Mouse (Mus musculus) mesoderm, embryonic 11.5 days (tissue): ENCODE measurements at regions not wholly inside any gene's neighbourhood (a gene's known extent, or its start where the extent isn't known, plus 50 kb on each side); places are given as distances from the start of the nearest gene placed in this dataset.

ENCODE experiments used
- DNase-seq: peaks from one replicate; pipeline ENCODE4 v3.0.0-alpha.2; 2012; ENCODE audit warnings: low read depth, low spot score

GRCm38 (mm10) chr17:47225306-47226269, 143.1 kb upstream of the Mrps10 start:
- DNase-seq, result peak; percentile 16

GRCm38 (mm10) chr17:47221068-47221796, 147.5 kb upstream of the Mrps10 start:
- DNase-seq, result no peak

DNA sequence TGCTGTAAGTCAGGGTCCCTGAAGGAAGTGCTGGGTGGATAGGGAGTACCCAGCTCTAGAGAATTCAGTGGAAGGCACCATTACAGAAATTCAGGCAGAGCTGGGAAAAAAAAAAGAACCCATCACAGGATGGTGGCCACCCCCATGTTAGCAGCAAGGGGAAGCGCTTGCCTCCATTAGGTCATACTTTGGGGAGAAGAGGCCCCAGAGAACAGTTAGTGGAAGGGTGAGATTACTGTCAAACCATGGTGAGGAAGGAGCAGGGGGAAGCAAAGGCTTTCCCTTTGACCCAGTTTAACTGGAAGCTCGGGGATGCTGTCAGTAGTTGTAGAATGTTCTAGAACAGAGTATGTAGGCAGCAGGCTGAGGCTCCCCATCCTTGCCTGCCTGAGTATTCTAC, 148.8 kb upstream of the Mrps10 start:
- no peak for DNase-seq

DNA sequence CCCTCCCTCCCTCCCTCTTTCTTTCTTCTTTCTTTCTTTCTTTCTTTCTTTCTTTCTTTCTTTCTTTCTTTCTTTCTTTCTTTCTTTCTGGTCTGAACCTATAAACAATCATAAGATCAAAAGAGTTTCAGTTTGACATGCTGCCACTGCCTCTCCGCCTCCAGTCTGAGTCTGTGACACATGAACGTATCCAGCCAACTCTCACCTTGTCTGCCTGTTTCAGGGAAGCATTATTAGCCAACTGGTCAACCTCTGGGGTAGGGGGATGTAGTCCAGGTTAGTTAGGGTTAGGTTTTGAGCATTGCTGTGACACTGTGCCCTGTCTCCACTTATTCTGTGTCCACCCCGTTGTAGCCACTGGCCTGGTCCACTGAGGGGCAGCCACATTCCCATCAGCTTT, 152.2 kb upstream of the Mrps10 start:
- DNase-seq, result no peak

DNA sequence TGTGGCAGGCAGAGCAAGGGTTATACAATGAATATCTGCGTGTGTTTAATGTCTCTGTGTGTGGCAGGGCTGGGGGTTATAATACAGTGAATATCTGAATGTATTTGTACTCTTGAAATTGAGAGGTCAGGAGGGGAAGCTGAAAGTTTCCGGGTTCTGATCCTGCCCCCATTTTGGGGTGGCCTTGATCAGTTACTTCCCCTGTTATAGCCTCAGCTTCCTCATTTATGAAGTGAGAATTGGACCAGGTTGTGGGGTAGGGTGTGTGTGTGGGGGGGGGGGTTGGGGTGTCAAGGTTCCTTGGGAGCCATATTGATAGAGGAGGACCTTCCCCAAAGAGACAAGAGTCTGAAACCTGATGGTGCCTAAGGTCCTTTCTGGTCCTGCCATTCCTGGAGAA, 152.8 kb upstream of the Mrps10 start:
- DNase-seq, result no peak

DNA sequence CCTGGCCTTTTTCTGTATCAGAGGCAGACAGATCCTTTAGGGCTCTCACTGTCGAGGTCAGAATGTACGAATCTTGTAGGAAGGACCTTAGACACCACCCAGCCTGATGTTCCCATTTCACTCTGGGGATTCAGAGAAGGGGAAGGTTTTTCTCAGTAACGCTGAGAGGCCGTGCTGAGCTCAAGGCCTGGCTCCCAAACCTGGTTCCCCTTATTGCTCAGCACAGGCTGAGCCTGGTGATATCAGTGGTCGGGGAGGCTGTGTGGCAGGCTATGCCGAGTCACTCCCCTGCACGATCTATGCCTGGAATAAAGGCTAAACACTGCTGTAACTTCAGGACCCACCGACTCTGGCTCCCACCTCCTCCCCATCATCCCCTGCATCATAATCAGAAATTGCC, 154.6 kb upstream of the Mrps10 start:
- no peak for DNase-seq

DNA sequence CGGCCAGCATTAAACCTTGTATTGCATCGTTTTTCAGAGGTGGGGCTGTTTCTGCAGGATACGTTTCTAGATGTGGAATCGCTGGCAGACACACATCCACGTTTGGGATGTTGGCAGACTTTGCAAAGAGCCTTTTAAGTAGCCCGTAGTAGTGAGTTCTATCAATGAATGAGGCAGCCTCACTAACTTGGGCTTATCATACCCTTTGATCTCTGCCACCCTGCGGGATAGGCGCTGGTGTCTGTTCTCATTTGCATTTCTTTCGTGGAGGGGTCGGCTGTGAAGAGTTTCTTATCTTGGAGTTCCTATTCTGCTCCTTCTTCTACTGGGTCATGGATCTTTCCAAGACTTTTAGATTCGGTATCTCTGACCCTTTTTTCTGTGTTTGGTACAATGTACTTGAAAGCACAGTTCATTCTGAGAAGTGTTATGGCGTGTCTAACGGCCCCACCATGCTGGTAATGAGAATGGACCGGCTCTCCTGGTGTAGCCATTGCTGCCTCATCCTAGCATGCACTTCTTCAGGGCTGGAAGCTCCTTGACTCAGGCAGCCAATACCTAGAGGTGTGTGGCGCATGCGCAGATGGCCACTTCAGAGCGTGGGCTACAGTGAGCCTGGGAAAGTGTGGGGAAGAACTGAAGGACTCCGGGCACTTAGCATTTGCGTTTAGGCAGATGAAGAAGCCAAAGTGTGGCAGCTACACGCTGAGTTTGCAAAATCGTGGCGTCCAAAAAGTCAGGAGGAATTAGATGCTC, 158.1 kb upstream of the Mrps10 start:
- no peak for DNase-seq

- no peak for DNase-seq
These were observed 159.7 kb upstream of the Mrps10 start for GRCm38 (mm10) chr17:47208886-47209585.

DNA sequence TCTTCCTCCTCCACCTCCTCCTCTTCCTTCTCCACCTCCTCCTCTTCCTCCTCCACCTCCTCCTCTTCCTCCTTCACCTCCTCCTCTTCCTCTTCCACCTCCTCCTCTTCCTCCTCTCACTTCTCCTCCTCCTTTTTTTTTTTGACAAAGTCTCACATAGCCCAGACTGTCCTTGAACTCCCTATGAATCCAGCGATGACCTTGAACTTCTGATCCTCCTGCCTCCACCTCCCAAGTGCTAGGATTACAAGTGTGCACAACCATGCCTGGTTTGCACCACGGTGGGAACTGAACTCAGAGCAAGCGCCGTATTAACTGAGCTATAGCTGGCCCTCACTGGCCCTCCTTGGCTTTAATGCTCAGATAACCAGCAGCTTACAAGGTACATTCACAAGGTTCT, 161.2 kb upstream of the Mrps10 start:
- DNase-seq, result no peak

GRCm38 (mm10) chr17:47204470-47205162, 164.1 kb upstream of the Mrps10 start:
- DNase-seq, result no peak

DNA sequence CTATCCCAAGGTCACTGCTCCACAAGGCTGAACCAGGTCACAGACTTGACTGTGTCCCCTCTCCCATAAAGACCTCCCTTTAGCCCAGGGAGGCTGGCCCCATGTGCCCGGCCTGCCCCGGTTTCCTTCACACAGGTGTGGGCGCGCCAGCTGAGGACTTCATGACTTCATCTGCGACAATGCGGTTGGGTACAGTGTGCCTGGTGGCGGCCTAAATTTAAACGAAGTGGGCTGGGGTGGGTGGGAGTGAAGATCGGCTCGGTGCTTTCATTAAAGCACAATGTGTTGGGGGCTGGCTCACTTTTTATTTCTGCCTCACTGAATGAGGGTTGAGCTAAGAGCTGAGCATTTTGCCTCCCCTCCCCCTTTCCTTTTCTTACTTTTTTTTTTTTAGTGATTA, 169.5 kb upstream of the Mrps10 start:
- no peak for DNase-seq

- no peak for DNase-seq
These were observed 170.7 kb upstream of the Mrps10 start for GRCm38 (mm10) chr17:47197957-47198356.

- no peak for DNase-seq
These were observed 171.7 kb upstream of the Mrps10 start for GRCm38 (mm10) chr17:47196992-47197391.

GRCm38 (mm10) chr17:47195981-47196380, 172.7 kb upstream of the Mrps10 start:
- no peak for DNase-seq

GRCm38 (mm10) chr17:47194463-47195012, 174.1 kb upstream of the Mrps10 start:
- no peak for DNase-seq

- DNase-seq, result no peak
These were observed 177.3 kb upstream of the Mrps10 start for GRCm38 (mm10) chr17:47191416-47191815.

DNA sequence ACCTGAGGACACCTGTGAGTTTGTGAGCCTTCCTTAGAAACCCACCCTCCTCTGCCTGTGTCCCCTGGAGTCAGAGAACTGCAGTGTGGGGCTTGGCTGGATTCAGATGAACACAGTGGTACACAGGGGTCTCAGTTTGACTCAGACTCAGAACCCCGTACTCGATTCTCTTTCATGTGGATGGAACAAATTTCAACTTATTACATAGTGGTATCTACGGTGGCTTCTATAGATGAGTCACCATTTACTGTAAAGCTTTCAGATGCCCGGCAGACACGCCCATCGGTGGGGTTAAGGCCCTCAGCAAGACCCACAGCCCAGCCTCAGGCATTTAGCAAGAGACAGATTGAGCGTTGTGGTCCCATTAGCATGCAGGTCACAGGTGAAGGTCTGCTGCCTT, 178.9 kb upstream of the Mrps10 start:
- no peak for DNase-seq

DNA sequence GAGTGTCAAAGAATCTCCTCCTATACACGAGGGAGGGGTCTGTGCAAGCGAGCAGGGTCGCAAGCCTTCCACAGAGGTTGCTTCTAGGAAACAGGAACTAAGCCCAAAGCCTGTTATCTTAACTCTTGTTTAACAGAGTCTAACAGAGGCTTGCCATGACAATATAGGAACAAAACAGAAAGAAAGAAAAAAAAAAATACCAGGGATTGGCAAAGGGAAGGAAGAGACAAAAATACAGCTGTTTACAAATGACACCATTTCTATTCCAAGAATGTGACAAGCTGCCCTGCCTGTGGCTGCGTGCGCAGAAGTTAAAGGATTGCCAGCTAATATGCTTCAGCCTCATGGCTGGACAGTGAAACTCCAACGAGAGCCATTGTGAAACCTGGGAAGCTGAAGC, 173.8 kb upstream of the Ubr2 start:
- DNase-seq, result no peak

DNA sequence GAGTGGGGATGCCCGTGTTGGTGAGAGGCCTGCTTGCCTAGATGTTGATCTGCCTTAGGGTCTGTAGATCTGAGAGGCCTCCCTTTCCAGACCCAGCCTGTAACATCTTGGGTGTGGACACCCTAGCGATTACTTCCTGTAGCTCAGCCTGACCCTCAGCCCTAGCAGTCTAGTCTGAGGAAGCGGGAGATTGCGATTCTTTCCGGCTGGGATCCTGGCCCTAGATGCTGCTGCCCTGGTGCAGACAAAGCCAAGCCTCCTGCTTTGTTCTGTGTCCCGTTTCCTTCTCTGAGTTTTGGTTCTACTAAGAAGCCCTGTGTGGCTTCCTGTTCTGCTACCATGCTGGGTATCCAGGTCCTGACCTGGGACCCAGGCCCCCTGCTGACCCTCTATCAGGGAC, 171.8 kb upstream of the Ubr2 start:
- no peak for DNase-seq

DNA sequence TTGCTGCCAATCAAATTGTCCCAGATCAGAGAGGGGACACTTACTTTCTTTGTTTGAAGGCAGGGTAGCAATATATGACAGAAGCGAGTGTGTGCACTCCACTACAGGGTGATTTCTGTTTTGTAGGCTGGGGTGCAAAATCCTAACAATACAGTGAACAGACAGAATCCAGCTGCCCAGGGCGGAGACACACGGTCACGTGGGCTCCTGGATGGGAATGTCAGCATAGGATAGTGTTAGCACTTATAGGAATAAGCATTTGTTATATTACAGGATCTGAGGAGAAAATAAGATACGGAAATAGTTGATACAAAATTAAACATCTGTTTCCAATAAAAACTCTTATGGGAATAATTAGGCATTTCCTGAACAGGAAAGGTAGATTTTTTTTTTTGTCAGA, 169.1 kb upstream of the Ubr2 start:
- no peak for DNase-seq

- DNase-seq, result no peak
These were observed 168.3 kb upstream of the Ubr2 start for GRCm38 (mm10) chr17:47178705-47179104.
